Comparison of ENCODE assay signal across 28 mouse cellular contexts in the genomic region with DNA sequence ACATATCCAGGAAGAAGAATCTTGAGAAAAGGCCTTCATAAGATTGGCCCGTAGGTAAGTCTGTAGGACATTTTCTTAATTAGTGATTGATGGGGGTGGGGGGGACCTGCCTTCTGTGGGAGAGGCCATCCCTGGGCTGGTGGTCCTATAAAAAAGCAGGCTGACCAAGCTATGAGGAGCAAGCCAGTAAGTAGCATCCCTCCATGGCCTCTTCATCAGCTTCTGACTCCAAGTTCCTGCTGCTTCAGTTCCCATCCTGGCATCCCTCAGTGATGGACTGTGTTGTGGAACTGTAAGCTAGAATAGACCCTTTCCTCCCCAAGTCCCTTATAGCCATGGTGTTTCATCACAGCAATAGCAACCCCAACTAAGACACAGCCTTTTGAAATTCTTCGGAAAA. TPM values are rescaled to one million over a fixed set of nuclear protein-coding genes. Genes with fewer than 3 reads are reported as not detected.
"Had no signal": no experiment of that assay in that cellular context is flagged by ENCODE, and none has a peak within 500 bp of the region (broad histone marks: within the 10 kb centered on the region; RNA-seq: fewer than 3 reads in every experiment).

No protein-coding gene starts in this region.

- H3K4me2 ChIP-seq: embryonic facial prominence, embryonic 12.5 days; embryonic facial prominence, embryonic 13.5 days; embryonic facial prominence, embryonic 15.5 days; forebrain, embryonic 12.5 days; forebrain, embryonic 13.5 days; forebrain, embryonic 15.5 days had no signal

- H3K4me1 ChIP-seq: forebrain, embryonic 12.5 days; forebrain, embryonic 13.5 days; forebrain, embryonic 15.5 days had no signal

- H3K9ac ChIP-seq: embryonic facial prominence, embryonic 12.5 days; embryonic facial prominence, embryonic 13.5 days; embryonic facial prominence, embryonic 15.5 days; forebrain, embryonic 12.5 days; forebrain, embryonic 13.5 days; forebrain, embryonic 15.5 days; forebrain, postnatal 0 days had no signal

- H3K9me3 ChIP-seq: embryonic facial prominence, embryonic 10.5 days; embryonic facial prominence, embryonic 12.5 days; embryonic facial prominence, embryonic 13.5 days; embryonic facial prominence, embryonic 15.5 days; forebrain, embryonic 10.5 days; forebrain, embryonic 12.5 days; forebrain, embryonic 13.5 days; forebrain, embryonic 15.5 days had no signal

- H3K27me3 ChIP-seq: embryonic facial prominence, embryonic 12.5 days; embryonic facial prominence, embryonic 13.5 days; embryonic facial prominence, embryonic 15.5 days; forebrain, embryonic 12.5 days; forebrain, embryonic 13.5 days; forebrain, embryonic 15.5 days had no signal

- DNase-seq: cerebellum, adult 2 months; cerebellum, adult 8-10 months; cerebellum, adult 9-10 months; cerebellum, adult 9-11 months; cerebellum, postnatal 10 days; cerebellum, postnatal 14 days; cerebellum, postnatal 25 days; cerebellum, postnatal 36 days; embryo, embryonic 11 days; forebrain, postnatal 0 days; gastrocnemius, adult 2 months; gastrocnemius, postnatal 10 days; gastrocnemius, postnatal 14 days; gastrocnemius, postnatal 25 days; gastrocnemius, postnatal 36 days; heart, adult 18-20 months had no signal

- H3K4me3 ChIP-seq: embryonic facial prominence, embryonic 10.5 days; embryonic facial prominence, embryonic 12.5 days; embryonic facial prominence, embryonic 13.5 days; embryonic facial prominence, embryonic 15.5 days; erythroblast, embryonic 14.5 days; forebrain, embryonic 10.5 days; forebrain, embryonic 12.5 days; forebrain, embryonic 13.5 days; forebrain, embryonic 15.5 days; gastrocnemius, adult 2 months had no signal

- H3K36me3 ChIP-seq: embryonic facial prominence, embryonic 10.5 days; embryonic facial prominence, embryonic 12.5 days; embryonic facial prominence, embryonic 13.5 days; embryonic facial prominence, embryonic 15.5 days; forebrain, embryonic 10.5 days; forebrain, embryonic 12.5 days; forebrain, embryonic 15.5 days had no signal

- H3K27ac ChIP-seq: embryonic facial prominence, embryonic 10.5 days; embryonic facial prominence, embryonic 12.5 days; embryonic facial prominence, embryonic 13.5 days; embryonic facial prominence, embryonic 15.5 days; forebrain, embryonic 10.5 days; forebrain, embryonic 12.5 days; forebrain, embryonic 13.5 days; forebrain, embryonic 15.5 days; gastrocnemius, adult 2 months had no signal

- ATAC-seq: forebrain, embryonic 13.5 days; forebrain, embryonic 14.5 days; forebrain, embryonic 15.5 days; forebrain, embryonic 16.5 days; forebrain, postnatal 0 days had no signal

RNA-seq across cellular contexts. Expression of gene Col6a2, which starts 16.5 kb away (rescaled TPM):
- total RNA-seq: granulocyte monocyte progenitor cell, adult 5-6 weeks had no signal
- polyA plus RNA-seq: erythroblast, embryonic 14.5 days had no signal
